Mouse (Mus musculus) olfactory bulb, adult 2 months (tissue): Measurements from ENCODE around the gene Gzmm.

Experiments
- CTCF ChIP-seq: fragments of 200-500 bp; IDR thresholded peaks from 2 replicates; pipeline ENCODE4 v1.5.1; 2012; ENCODE audit warnings: low read depth, mild to moderate bottlenecking, low read length, moderate library complexity; ENCODE audit not compliant: insufficient read depth
- POLR2A ChIP-seq: fragments of 200-500 bp; IDR thresholded peaks from 2 replicates; pipeline ENCODE4 v1.6.1; 2012; ENCODE audit warnings: mild to moderate bottlenecking, low read depth, low read length, moderate library complexity; ENCODE audit not compliant: insufficient read depth

DNA sequence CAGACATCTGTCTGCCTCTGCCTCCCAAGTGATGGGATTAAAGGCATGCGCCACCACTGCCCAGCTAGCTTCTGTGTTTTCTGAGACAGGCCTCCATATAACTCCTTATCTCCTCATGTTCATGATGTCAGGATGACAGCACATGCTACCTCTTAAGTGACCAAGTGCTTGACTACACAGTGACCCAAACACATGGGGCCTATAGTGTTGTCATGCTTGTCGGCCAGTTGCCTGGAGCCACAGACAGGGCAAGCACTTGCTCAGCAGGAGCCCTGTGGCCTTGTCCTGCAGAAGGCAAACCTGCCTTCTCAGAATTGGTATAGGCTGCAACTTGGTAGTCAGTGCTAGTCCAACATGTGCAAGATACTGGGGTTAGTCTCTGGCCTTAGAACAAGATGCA is 2.6 kb upstream of the Gzmm start:
- TF ChIP-seq CTCF (no peak), POLR2A (no peak)
